Mouse (Mus musculus) heart, postnatal 0 days (tissue): Measurements from ENCODE around the gene Ess2. TPM values are rescaled to one million over a fixed set of nuclear protein-coding genes. Genes with fewer than 3 reads are reported as not detected.
A peak's percentile ranks its signal among the peaks of the same experiment; 100 is the strongest.

Experiments used
- ATAC-seq: fragments of 200-750 bp; cut with Nextera tagmentation; 2 replicates; pipeline ENCODE4 v1.8.0; 2017; ENCODE audit warnings: low read depth, moderate number of reproducible peaks, moderate library complexity; ENCODE audit not compliant: insufficient read depth
- DNase-seq: peaks from one replicate; pipeline ENCODE4 v3.0.0-alpha.2; 2016; ENCODE audit warnings: low spot score
- H3K27ac ChIP-seq: fragments of 300-500 bp; sonication (generic); 2 replicates; pipeline ENCODE4 v1.5.1; 2014; ENCODE audit warnings: low read depth, mild to moderate bottlenecking
- H3K27me3 ChIP-seq: fragments of 300-500 bp; sonication (generic); 2 replicates; pipeline ENCODE4 v1.6.1; 2014; ENCODE audit warnings: low read length, mixed read lengths; ENCODE audit not compliant: control insufficient read depth, insufficient read depth
- H3K36me3 ChIP-seq: fragments of 300-500 bp; sonication (generic); replicated peaks from 2 replicates; pipeline ENCODE4 v1.6.1; 2014; ENCODE audit warnings: low read length, mixed read lengths; ENCODE audit not compliant: control insufficient read depth, insufficient read depth
- H3K4me1 ChIP-seq: fragments of 300-500 bp; sonication (generic); 2 replicates; pipeline ENCODE4 v1.6.1; 2014; ENCODE audit warnings: antibody characterized with exemption; ENCODE audit not compliant: control insufficient read depth, insufficient read depth
- H3K4me2 ChIP-seq: fragments of 300-500 bp; sonication (generic); 2 replicates; pipeline ENCODE4 v1.6.1; 2014; ENCODE audit warnings: low read depth, mild to moderate bottlenecking, low read length, moderate library complexity
- H3K4me3 ChIP-seq: fragments of 300-500 bp; sonication (generic); 2 replicates; pipeline ENCODE4 v1.5.1; 2014; ENCODE audit warnings: low read depth, low read length
- H3K9ac ChIP-seq: fragments of 300-500 bp; sonication (generic); replicated peaks from 2 replicates; pipeline ENCODE4 v1.6.1; 2014; ENCODE audit warnings: low read depth, low read length, mixed read lengths
- H3K9me3 ChIP-seq: fragments of 300-500 bp; sonication (generic); replicated peaks from 2 replicates; pipeline ENCODE4 v1.6.1; 2016; ENCODE audit warnings: low read length; ENCODE audit not compliant: control insufficient read depth
- CTCF ChIP-seq: IDR thresholded peaks from 2 replicates; pipeline ENCODE4 v1.5.1; 2016; ENCODE audit warnings: antibody characterized with exemption, control low read depth, low read depth
- EP300 ChIP-seq: IDR thresholded peaks from 2 replicates; pipeline ENCODE4 v1.6.1; 2016; ENCODE audit warnings: antibody characterized with exemption, low read depth
- WGBS: fragments of 180-500 bp; shearing (Covaris S2); extraction: QIAGEN DNeasy Blood & Tissue Kit; methylation state at CpG from one replicate; pipeline ENCODE4 v1.1.7; 2014; 5-methylcytosine and 5-hydroxymethylcytosine counted together
- polyA plus RNA-seq: library from polyadenylated mRNA; unstranded; fragments of >200 nt; fragmentation: Nextera tagmentation; extraction: Ambion mirVana; gene quantifications from 2 replicates; pipeline ENCODE4 v1.2.1, GENCODE M21; 2015
- total RNA-seq: library from RNA; depleted of rRNA; stranded (reverse); fragments of >200 nt; gene quantifications from 2 replicates; pipeline ENCODE4 v1.2.3, GENCODE M21; 2014; ENCODE audit warnings: low replicate concordance

Ess2 gene
- total and polyA plus RNA-seq, 2 experiments from 2014 or later = 18.5 to 25.4 TPM

GRCm38 (mm10) chr16:17928627-17929104, 17.5 kb upstream of the Ess2 start:
- WGBS = under 1% methylated on average over 9 of the region's 9 CpGs
- ATAC-seq = peak; percentile 62

GRCm38 (mm10) chr16:17928087-17928580, 17.0 kb upstream of the Ess2 start, which contains the start of gene Slc25a1:
Gene Slc25a1 (minus strand): TSS chr16:17928219.
- Histone ChIP-seq H3K36me3 (0 out of 2 replicates have a peak, but pooled peaks cover 3% of the 10 kb centered on the region), H3K9me3 (no peaks in the 10 kb centered on the region), H3K4me3 (peak within 1 kb of the TSS; percentile 87), H3K9ac (peak within 1 kb of the TSS; percentile 85), H3K4me1 (no peaks in the 10 kb centered on the region), H3K27me3 (no peaks in the 10 kb centered on the region), H3K4me2 (peak within 1 kb of the TSS; percentile 98), H3K27ac (peak within 1 kb of the TSS; percentile 76)
- ATAC-seq (peak; percentile 55), DNase-seq (peak; percentile 20)
- TF ChIP-seq CTCF = no peak
- no peak for TF ChIP-seq EP300
- under 1% methylated on average over 47 of the region's 47 CpGs for WGBS

More at GRCm38 (mm10) chr16:17928627-17929104, 17.5 kb upstream of the Ess2 start:
- peak overlapping the region; percentile 98 for H3K4me2 ChIP-seq
- DNase-seq = peak; percentile 74
- H3K4me3 ChIP-seq = peak overlapping the region; percentile 87
- peak overlapping the region; percentile 85 for H3K9ac ChIP-seq
- H3K27ac ChIP-seq = peak overlapping the region; percentile 76
- no peaks in the 10 kb centered on the region for H3K4me1 ChIP-seq
- peak; percentile 61 for TF ChIP-seq CTCF
- TF ChIP-seq EP300 = no peak
- H3K27me3 ChIP-seq = no peaks in the 10 kb centered on the region
- H3K9me3 ChIP-seq = no peaks in the 10 kb centered on the region
- H3K36me3 ChIP-seq = 0 out of 2 replicates have a peak, but pooled peaks cover 3% of the 10 kb centered on the region

- 1% methylated on average over 60 of the region's 72 CpGs for WGBS
- H3K4me2 ChIP-seq = peak overlapping the region; percentile 98
- H3K9ac ChIP-seq = peak overlapping the region; percentile 85
- peak; percentile 13 for ATAC-seq
- peaks cover 4% of the 10 kb centered on the region; the same call in 1 of the 2 replicates for H3K4me1 ChIP-seq
- no peaks in the 10 kb centered on the region for H3K9me3 ChIP-seq
- H3K27ac ChIP-seq = peak overlapping the region; percentile 76
- H3K27me3 ChIP-seq = no peaks in the 10 kb centered on the region
- peak overlapping the region; percentile 87 for H3K4me3 ChIP-seq
- H3K36me3 ChIP-seq = 0 out of 2 replicates have a peak, but pooled peaks cover 3% of the 10 kb centered on the region
- peak; percentile 10 for DNase-seq
- no peak for TF ChIP-seq CTCF
- TF ChIP-seq EP300 = no peak
These were observed 16.4 kb upstream of the Ess2 start for GRCm38 (mm10) chr16:17927351-17928082.

GRCm38 (mm10) chr16:17922163-17922538, 11.0 kb upstream of the Ess2 start:
- ATAC-seq (no peak; the same call in 1 of the 2 replicates), DNase-seq (peak; percentile 21)
- Histone ChIP-seq H3K4me1 (peaks cover 13% of the 10 kb centered on the region; the same call in 1 of the 2 replicates), H3K9me3 (no peaks in the 10 kb centered on the region), H3K9ac (peak overlapping the region; percentile 82), H3K4me3 (peak overlapping the region; percentile 66), H3K27ac (peak overlapping the region; percentile 82), H3K27me3 (peaks cover 12% of the 10 kb centered on the region), H3K36me3 (0 out of 2 replicates have a peak, but pooled peaks cover 3% of the 10 kb centered on the region), H3K4me2 (peak overlapping the region; percentile 97)
- TF ChIP-seq CTCF = no peak
- WGBS = under 1% methylated on average over 14 of the region's 14 CpGs

GRCm38 (mm10) chr16:17921325-17922162, 10.4 kb upstream of the Ess2 start:
- DNase-seq (peak; percentile 98), ATAC-seq (peak; percentile 98)
- peak overlapping the region; percentile 97 for H3K4me2 ChIP-seq
- H3K27me3 ChIP-seq = peaks cover 18% of the 10 kb centered on the region
- peak overlapping the region; percentile 66 for H3K4me3 ChIP-seq
- no peaks in the 10 kb centered on the region for H3K9me3 ChIP-seq
- 2% methylated on average over 47 of the region's 47 CpGs for WGBS
- peak overlapping the region; percentile 82 for H3K27ac ChIP-seq
- peak overlapping the region; percentile 82 for H3K9ac ChIP-seq
- H3K36me3 ChIP-seq = 0 out of 2 replicates have a peak, but pooled peaks cover 3% of the 10 kb centered on the region
- TF ChIP-seq EP300 (no peak; the same call in 1 of the 2 replicates), CTCF (peak; percentile 50)
- peaks cover 13% of the 10 kb centered on the region; the same call in 1 of the 2 replicates for H3K4me1 ChIP-seq
